Mouse (Mus musculus) erythroid progenitor cell, adult 5-6 weeks (primary cell): Measurements from ENCODE around the gene Vmn2r23. TPM values are rescaled to one million over a fixed set of nuclear protein-coding genes. Genes with fewer than 3 reads are reported as not detected.
"Not testable (repeated sequence)": the region's sequence is repeated elsewhere in the genome, so short reads cannot be mapped to it uniquely, and the experiment has no call there.

Experiments used
- ATAC-seq: replicated peaks from 2 replicates; pipeline ENCODE4 v1.8.0; 2016; ENCODE audit warnings: moderate number of reproducible peaks, mild to moderate bottlenecking, moderate TSS enrichment, inconsistent platforms; ENCODE audit not compliant: poor library complexity, low FRiP score, severe bottlenecking
- total RNA-seq, 2 experiments: library from RNA; stranded (forward) in 1 of 2; stranded (reverse) in 1 of 2; fragments of 150-400 nt in 1 of 2; fragments of 186-747, 209-891 nt in 1 of 2; gene quantifications; 2 replicates each; pipeline versions ENCODE4 v1.2.3 to v1.2.4; 2015 to 2017; ENCODE audit warnings: low replicate concordance in 2 of 2

Gene Vmn2r23
- total RNA-seq (2015; ENCODE audit: low replicate concordance) (not detected in 2 replicates), total RNA-seq (2017; ENCODE audit: low replicate concordance) (not detected in 2 replicates)

DNA sequence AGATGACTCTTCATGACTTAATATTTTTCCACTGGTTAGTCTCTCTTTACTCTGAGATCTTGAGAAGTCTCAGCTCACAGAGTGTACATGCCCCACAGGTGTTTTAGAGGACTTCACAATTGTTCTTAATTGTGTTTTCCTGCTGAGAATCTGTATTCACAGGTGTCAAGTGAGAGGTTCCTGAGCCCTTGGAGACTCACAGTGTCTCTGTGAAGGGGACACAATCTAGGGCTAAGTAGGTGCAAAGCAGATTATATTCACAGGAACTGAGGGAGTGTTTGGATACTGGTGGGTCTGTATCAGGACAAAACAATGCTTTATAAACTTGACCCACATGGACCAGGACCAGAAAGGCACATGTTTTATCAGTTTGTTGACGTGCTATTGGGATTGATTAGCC lies at the start of gene Vmn2r23:
Vmn2r23 (plus strand) TSS at position 301 of the 400 bp plus-strand sequence.
- no peak for ATAC-seq

DNA sequence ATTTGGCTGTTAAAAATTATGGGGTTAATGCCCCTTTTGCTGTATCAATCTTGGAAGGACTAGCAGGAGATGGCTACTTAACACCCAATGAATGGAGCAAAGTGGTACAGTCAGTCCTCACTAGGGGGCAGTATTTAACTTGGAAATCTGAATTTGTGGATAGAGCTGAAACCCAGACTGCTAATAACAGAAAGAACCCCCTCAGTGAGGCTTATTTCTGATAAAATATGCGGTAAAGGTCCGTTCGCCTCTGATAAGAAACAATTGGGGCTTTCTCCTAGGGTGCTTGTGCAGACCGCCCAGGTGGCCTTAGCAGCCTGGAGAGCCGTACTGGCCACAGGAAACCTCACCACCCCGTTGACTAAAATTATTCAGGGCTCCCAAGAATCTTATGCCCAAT lies 45.4 kb upstream of the Vmn2r23 start:
- ATAC-seq: no peak

DNA sequence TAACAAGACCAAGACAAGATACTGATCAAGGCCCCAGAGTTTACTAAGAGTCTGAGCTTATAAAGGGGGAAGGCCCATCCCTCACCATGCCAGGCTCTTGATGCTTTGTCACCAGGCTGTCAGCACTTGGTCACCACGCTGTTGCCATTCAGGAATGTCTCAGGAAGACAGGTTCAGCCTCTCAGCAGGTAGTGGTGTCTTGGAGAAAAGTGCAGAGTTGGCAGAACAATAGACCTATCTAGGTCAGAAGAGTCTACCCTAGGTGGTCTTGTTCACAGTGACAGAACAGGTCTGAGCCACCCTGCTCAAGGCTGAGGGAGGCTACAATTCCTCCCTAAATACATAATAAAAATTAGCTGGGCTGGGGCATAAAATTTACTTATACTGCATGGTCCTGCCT lies 5.8 kb upstream of the Vmn2r23 start:
- not testable (repeated sequence) for ATAC-seq

DNA sequence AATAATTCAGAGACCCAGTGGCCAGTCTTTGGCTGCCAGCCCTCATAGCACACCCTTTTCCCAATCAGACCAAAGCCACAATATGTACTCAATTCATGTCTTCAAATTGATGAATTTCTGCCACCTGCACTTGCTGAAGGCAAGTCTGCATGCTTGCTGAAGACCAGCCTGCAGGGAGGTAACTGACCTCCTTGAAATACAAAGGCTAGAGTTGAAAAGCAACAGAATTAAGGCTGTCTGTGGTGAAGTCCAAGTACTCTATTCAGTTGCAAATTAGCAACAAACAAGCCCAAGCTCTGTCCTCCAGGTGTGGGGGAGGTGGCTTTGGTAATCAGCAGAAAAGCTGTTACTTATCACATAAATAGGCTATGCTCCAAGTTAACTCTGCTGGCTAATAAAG lies 5.3 kb upstream of the Vmn2r23 start:
- no peak for ATAC-seq

DNA sequence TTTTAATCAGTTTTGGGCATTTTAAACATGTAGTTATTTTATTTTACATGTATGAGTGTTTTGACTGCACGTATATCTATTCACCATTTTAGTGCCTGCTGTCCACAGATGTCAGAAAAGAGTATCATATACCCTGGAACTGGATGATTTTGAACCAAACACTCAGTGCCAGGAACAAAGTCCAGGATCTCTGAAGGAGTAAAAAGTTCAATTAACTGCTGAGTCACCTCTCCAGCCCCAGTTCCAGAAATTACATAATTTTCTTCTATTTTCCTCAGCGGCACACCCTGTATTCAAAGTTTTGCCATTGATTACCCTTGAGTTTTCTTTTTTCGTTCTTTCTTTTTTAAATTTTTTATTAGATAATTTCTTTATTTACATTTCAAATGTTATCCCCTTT lies 67.6 kb downstream of the Vmn2r23 start:
- ATAC-seq: no peak

DNA sequence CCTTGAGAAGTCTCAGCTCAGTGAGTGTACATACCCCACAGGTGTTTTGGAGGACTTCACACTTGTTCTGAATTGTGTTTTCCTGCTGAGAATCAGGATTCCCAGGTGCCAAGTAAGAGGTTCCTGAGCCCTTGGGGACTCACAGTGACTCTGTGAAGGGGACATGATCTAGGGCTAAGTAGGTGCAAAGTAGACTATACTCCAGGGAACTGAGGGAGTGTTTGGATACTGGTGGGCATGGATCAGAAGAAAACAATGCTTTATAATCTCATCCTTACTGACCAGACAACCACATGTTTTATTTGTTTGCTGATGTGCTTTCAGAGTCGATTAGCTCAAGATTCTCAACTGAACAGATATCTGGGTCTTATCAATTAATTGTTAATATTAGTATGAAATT lies 76.1 kb downstream of the Vmn2r23 start, which contains the start of gene Vmn2r24:
Vmn2r24 (plus strand) TSS at position 301 of the 400 bp plus-strand sequence.
- ATAC-seq: no peak

DNA sequence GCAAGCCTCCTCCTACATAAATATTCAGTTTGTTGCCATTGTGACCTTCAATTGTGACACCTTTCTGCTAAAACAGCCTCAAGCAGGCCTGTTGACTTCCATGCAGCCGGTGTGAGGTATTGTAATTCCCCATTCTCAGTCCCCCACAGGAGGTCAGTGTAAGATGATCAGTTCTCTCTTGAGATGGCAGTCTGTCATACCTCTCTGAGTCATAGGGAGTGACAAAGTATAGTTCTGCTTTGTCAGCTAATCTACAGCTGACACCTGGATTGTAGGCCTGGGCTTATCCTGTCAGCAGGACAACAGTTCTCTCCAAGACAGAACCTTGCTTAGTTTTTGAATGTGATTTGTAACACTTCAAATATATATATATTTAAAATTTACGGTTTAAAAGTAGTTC lies 82.4 kb downstream of the Vmn2r23 start:
- ATAC-seq: no peak

DNA sequence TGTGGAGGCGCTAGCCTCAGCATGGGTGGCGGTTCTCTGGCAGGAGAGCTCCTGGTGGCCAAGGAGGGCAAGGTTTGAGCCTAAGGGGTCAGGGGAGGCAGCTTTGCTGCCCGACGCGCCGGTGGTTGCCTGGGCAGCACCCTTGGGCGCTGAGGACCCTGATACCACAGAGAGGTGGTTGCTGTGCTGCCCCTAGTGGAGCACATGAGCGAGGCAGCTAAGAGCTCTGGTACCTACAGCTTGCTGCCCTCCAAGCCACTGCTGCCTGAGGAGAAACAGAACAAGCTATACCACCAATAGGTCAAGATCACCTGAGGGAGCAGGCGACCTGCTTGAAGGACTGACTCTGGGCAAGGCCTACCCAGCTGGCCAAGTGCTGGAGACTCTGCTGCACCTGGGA lies 91.3 kb downstream of the Vmn2r23 start:
- no peak for ATAC-seq

Other genes with a start within 250 kb of the Vmn2r23 start
- not detected in 2 replicates for gene Vmn2r21, start 169.3 kb upstream of the Vmn2r23 start, total RNA-seq (2015; ENCODE audit: low replicate concordance)
- not detected in 2 replicates for gene Vmn2r21, start 169.3 kb upstream of the Vmn2r23 start, total RNA-seq (2017; ENCODE audit: low replicate concordance)
- gene Vmn2r22, start 51.9 kb upstream of the Vmn2r23 start, total RNA-seq (2015; ENCODE audit: low replicate concordance): not detected in 2 replicates
- gene Vmn2r22, start 51.9 kb upstream of the Vmn2r23 start, total RNA-seq (2017; ENCODE audit: low replicate concordance): not detected in 2 replicates
- not detected in 2 replicates for gene Vmn2r24, start 76.2 kb downstream of the Vmn2r23 start, total RNA-seq (2015; ENCODE audit: low replicate concordance)
- gene Vmn2r24, start 76.2 kb downstream of the Vmn2r23 start, total RNA-seq (2017; ENCODE audit: low replicate concordance): not detected in 2 replicates
- not detected in 2 replicates for gene Vmn2r25, start 150.8 kb downstream of the Vmn2r23 start, total RNA-seq (2015; ENCODE audit: low replicate concordance)
- gene Vmn2r25, start 150.8 kb downstream of the Vmn2r23 start, total RNA-seq (2017; ENCODE audit: low replicate concordance): not detected in 2 replicates